Mouse (Mus musculus) MEL (cell line): ENCODE measurements at regions not wholly inside any gene's neighbourhood (a gene's known extent, or its start where the extent isn't known, plus 50 kb on each side); places are given as distances from the start of the nearest gene placed in this dataset.

ENCODE experiments used
- CTCF ChIP-seq, 3 experiments: IDR thresholded peaks in 2 of 3; conservative IDR thresholded peaks in 1 of 3; 2 replicates each; pipeline ENCODE4 v1.5.1; 2011 to 2012; ENCODE audit warnings: low read length in 3 of 3, low read depth in 2 of 3, mild to moderate bottlenecking in 2 of 3, improper control_type of control experiment in 1 of 3, inconsistent platforms in 1 of 3, mixed read lengths in 1 of 3, moderate library complexity in 1 of 3; ENCODE audit not compliant: control insufficient read depth in 1 of 3, insufficient read depth in 1 of 3, poor library complexity in 1 of 3, severe bottlenecking in 1 of 3
- E2F4 ChIP-seq: IDR thresholded peaks from 2 replicates; pipeline ENCODE4 v1.6.1; 2011; ENCODE audit warnings: low read depth, low read length, improper control_type of control experiment, borderline replicate concordance
- EP300 ChIP-seq, 2 experiments: IDR thresholded peaks; 2 replicates each; pipeline ENCODE4 v1.6.1; 2011; ENCODE audit warnings: improper control_type of control experiment in 2 of 2, low read length in 2 of 2, low read depth in 1 of 2, mild to moderate bottlenecking in 1 of 2
- GATA1 ChIP-seq: IDR thresholded peaks from 2 replicates; pipeline ENCODE4 v1.6.1; 2011; ENCODE audit warnings: low read depth, low read length, improper control_type of control experiment
- JUND ChIP-seq: IDR thresholded peaks from 2 replicates; pipeline ENCODE4 v1.6.1; 2011; ENCODE audit warnings: low read depth, mild to moderate bottlenecking, improper control_type of control experiment, low read length
- MAX ChIP-seq: IDR thresholded peaks from 2 replicates; pipeline ENCODE4 v1.6.1; 2011; ENCODE audit warnings: low read length, improper control_type of control experiment
- MAZ ChIP-seq: IDR thresholded peaks from 2 replicates; pipeline ENCODE4 v1.6.1; 2012; ENCODE audit warnings: low read depth, mild to moderate bottlenecking, inconsistent platforms, low read length, improper control_type of control experiment
- MXI1 ChIP-seq: IDR thresholded peaks from 2 replicates; pipeline ENCODE4 v1.6.1; 2011; ENCODE audit warnings: mild to moderate bottlenecking, low read depth, low read length, improper control_type of control experiment
- TCF12 ChIP-seq: IDR thresholded peaks from 2 replicates; pipeline ENCODE4 v1.6.1; 2014; ENCODE audit warnings: low read depth, mild to moderate bottlenecking, inconsistent platforms, low read length, improper control_type of control experiment, moderate library complexity
- USF1 ChIP-seq: IDR thresholded peaks from 2 replicates; pipeline ENCODE4 v1.6.1; 2014; ENCODE audit warnings: low read depth, mild to moderate bottlenecking, inconsistent platforms, low read length, improper control_type of control experiment, moderate library complexity

- TF ChIP-seq GATA1 (no peak), USF1 (no peak), CTCF (IDR thresholded peaks at IDR 0.05 in 2 of 3, conservative IDR thresholded peaks at IDR 0.05 in 1 of 3; ENCODE audit: control insufficient read depth in 1 of 3, insufficient read depth in 1 of 3, low read depth in 2 of 3, low read length in 3 of 3, poor library complexity in 1 of 3, severe bottlenecking in 1 of 3) (no peak), MAZ (no peak), EP300 (IDR thresholded peaks at IDR 0.05; ENCODE audit: low read depth in 1 of 2, low read length in 2 of 2) (no peak), JUND (no peak), MAX (no peak), E2F4 (no peak), TCF12 (no peak), MXI1 (no peak)
Measured at GRCm38 (mm10) chr16:92963582-92963981, 137.6 kb upstream of the Runx1 start.
